Mouse (Mus musculus) heart, postnatal 0 days (tissue): ENCODE measurements around the gene Rsph10b. TPM values are rescaled to one million over a fixed set of nuclear protein-coding genes. Genes with fewer than 3 reads are reported as not detected.

Source experiments
- ATAC-seq: fragments of 200-750 bp; cut with Nextera tagmentation; 2 replicates; pipeline ENCODE4 v1.8.0; 2017; ENCODE audit warnings: low read depth, moderate number of reproducible peaks, moderate library complexity; ENCODE audit not compliant: insufficient read depth
- DNase-seq: peaks from one replicate; pipeline ENCODE4 v3.0.0-alpha.2; 2016; ENCODE audit warnings: low spot score
- H3K27ac ChIP-seq: fragments of 300-500 bp; sonication (generic); 2 replicates; pipeline ENCODE4 v1.5.1; 2014; ENCODE audit warnings: low read depth, mild to moderate bottlenecking
- H3K27me3 ChIP-seq: fragments of 300-500 bp; sonication (generic); 2 replicates; pipeline ENCODE4 v1.6.1; 2014; ENCODE audit warnings: low read length, mixed read lengths; ENCODE audit not compliant: control insufficient read depth, insufficient read depth
- H3K36me3 ChIP-seq: fragments of 300-500 bp; sonication (generic); replicated peaks from 2 replicates; pipeline ENCODE4 v1.6.1; 2014; ENCODE audit warnings: low read length, mixed read lengths; ENCODE audit not compliant: control insufficient read depth, insufficient read depth
- H3K4me1 ChIP-seq: fragments of 300-500 bp; sonication (generic); 2 replicates; pipeline ENCODE4 v1.6.1; 2014; ENCODE audit warnings: antibody characterized with exemption; ENCODE audit not compliant: control insufficient read depth, insufficient read depth
- H3K4me2 ChIP-seq: fragments of 300-500 bp; sonication (generic); 2 replicates; pipeline ENCODE4 v1.6.1; 2014; ENCODE audit warnings: low read depth, mild to moderate bottlenecking, low read length, moderate library complexity
- H3K4me3 ChIP-seq: fragments of 300-500 bp; sonication (generic); 2 replicates; pipeline ENCODE4 v1.5.1; 2014; ENCODE audit warnings: low read depth, low read length
- H3K9ac ChIP-seq: fragments of 300-500 bp; sonication (generic); replicated peaks from 2 replicates; pipeline ENCODE4 v1.6.1; 2014; ENCODE audit warnings: low read depth, low read length, mixed read lengths
- H3K9me3 ChIP-seq: fragments of 300-500 bp; sonication (generic); replicated peaks from 2 replicates; pipeline ENCODE4 v1.6.1; 2016; ENCODE audit warnings: low read length; ENCODE audit not compliant: control insufficient read depth
- CTCF ChIP-seq: IDR thresholded peaks from 2 replicates; pipeline ENCODE4 v1.5.1; 2016; ENCODE audit warnings: antibody characterized with exemption, control low read depth, low read depth
- EP300 ChIP-seq: IDR thresholded peaks from 2 replicates; pipeline ENCODE4 v1.6.1; 2016; ENCODE audit warnings: antibody characterized with exemption, low read depth
- WGBS: fragments of 180-500 bp; shearing (Covaris S2); extraction: QIAGEN DNeasy Blood & Tissue Kit; methylation state at CpG from one replicate; pipeline ENCODE4 v1.1.7; 2014; 5-methylcytosine and 5-hydroxymethylcytosine counted together
- polyA plus RNA-seq: library from polyadenylated mRNA; unstranded; fragments of >200 nt; fragmentation: Nextera tagmentation; extraction: Ambion mirVana; gene quantifications from 2 replicates; pipeline ENCODE4 v1.2.1, GENCODE M21; 2015
- total RNA-seq: library from RNA; depleted of rRNA; stranded (reverse); fragments of >200 nt; gene quantifications from 2 replicates; pipeline ENCODE4 v1.2.3, GENCODE M21; 2014; ENCODE audit warnings: low replicate concordance; rRNA removed

The Rsph10b gene
- total and polyA plus RNA-seq, 2 experiments from 2014 or later, result 0.72 to 1.2 TPM

GRCm38 (mm10) chr5:144034567-144034966, 101.7 kb downstream of the Rsph10b start:
- TF ChIP-seq CTCF (no peak), EP300 (no peak)
- Histone ChIP-seq H3K27me3 (no peaks in the 10 kb centered on the region), H3K9me3 (no peaks in the 10 kb centered on the region), H3K4me2 (no peak overlapping the region), H3K4me1 (no peaks in the 10 kb centered on the region), H3K36me3 (no peaks in the 10 kb centered on the region), H3K4me3 (no peak overlapping the region), H3K27ac (no peak overlapping the region), H3K9ac (no peak overlapping the region)
- DNase-seq (no peak), ATAC-seq (no peak)
- 53% methylated on average over 7 of the region's 7 CpGs for WGBS

Other genes starting within 250 kb of the Rsph10b start
- gene Usp42, start 200.8 kb upstream of the Rsph10b start, total RNA-seq, result 6.0 and 8.3 TPM in 2 replicates
- 5.1 and 5.6 TPM in 2 replicates for gene Usp42, start 200.8 kb upstream of the Rsph10b start, polyA plus RNA-seq
- 18.7 and 21.6 TPM in 2 replicates for gene Eif2ak1, start 115.2 kb upstream of the Rsph10b start, total RNA-seq
- gene Eif2ak1, start 115.2 kb upstream of the Rsph10b start, polyA plus RNA-seq, result 18.3 and 18.4 TPM in 2 replicates
- gene Ankrd61, start 35.4 kb upstream of the Rsph10b start, total RNA-seq, result not detected in 2 replicates
- gene Ankrd61, start 35.4 kb upstream of the Rsph10b start, polyA plus RNA-seq, result 0.07 TPM in 1 of 2 replicates, not detected in the other
- 55.8 and 99.0 TPM in 2 replicates for gene Aimp2, start 23.2 kb upstream of the Rsph10b start, total RNA-seq
- 64.9 and 67.2 TPM in 2 replicates for gene Aimp2, start 23.2 kb upstream of the Rsph10b start, polyA plus RNA-seq
- 6.8 and 10.5 TPM in 2 replicates for gene Pms2, start 23.1 kb upstream of the Rsph10b start, total RNA-seq
- gene Pms2, start 23.1 kb upstream of the Rsph10b start, polyA plus RNA-seq, result 7.5 and 8.0 TPM in 2 replicates
- gene Gm42421, start 4.9 kb upstream of the Rsph10b start, total RNA-seq, result 5.8 TPM in 1 of 2 replicates, not detected in the other
- gene Gm42421, start 4.9 kb upstream of the Rsph10b start, polyA plus RNA-seq, result 0.29 and 0.54 TPM in 2 replicates
- gene Ccz1, start 81.8 kb downstream of the Rsph10b start, total RNA-seq, result 33.7 and 34.0 TPM in 2 replicates
- 43.3 and 44.2 TPM in 2 replicates for gene Ccz1, start 81.8 kb downstream of the Rsph10b start, polyA plus RNA-seq
- gene Ocm, start 93.6 kb downstream of the Rsph10b start, total RNA-seq, result not detected in 2 replicates
- gene Ocm, start 93.6 kb downstream of the Rsph10b start, polyA plus RNA-seq, result not detected in 2 replicates
- 19.5 and 23.2 TPM in 2 replicates for gene Lmtk2, start 167.4 kb downstream of the Rsph10b start, total RNA-seq
- gene Lmtk2, start 167.4 kb downstream of the Rsph10b start, polyA plus RNA-seq, result 2.2 and 2.5 TPM in 2 replicates